Mouse (Mus musculus): Measurements from ENCODE around the gene Nfe2l3. TPM values are rescaled to one million over a fixed set of nuclear protein-coding genes. Genes with fewer than 3 reads are reported as not detected.
A peak's percentile ranks its signal among the peaks of the same experiment; 100 is the strongest.

Nfe2l3 gene
- polyA plus RNA-seq, 1 experiment = 0.19 TPM

GRCm38 (mm10) chr6:51442191-51442835, 9.8 kb downstream of the Nfe2l3 start:
- Histone ChIP-seq H3K4me3 (ENCODE audit: insufficient read depth, low read length) (no peak overlapping the region), H3K27ac (ENCODE audit: insufficient read depth, low read length) (no peak overlapping the region), H3K4me1 (ENCODE audit: control insufficient read depth, insufficient read depth, low read length) (peaks cover under 1% of the 10 kb centered on the region)
- TF ChIP-seq CTCF (IDR thresholded peaks at IDR 0.05; ENCODE audit: borderline replicate concordance, insufficient read depth, low read length) (no peak), POLR2A (IDR thresholded peaks at IDR 0.05; ENCODE audit: low read depth, low read length) (no peak)

GRCm38 (mm10) chr6:51452927-51453503, 20.5 kb downstream of the Nfe2l3 start:
- Histone ChIP-seq H3K4me3 (ENCODE audit: insufficient read depth, low read length) (no peak overlapping the region), H3K4me1 (ENCODE audit: control insufficient read depth, insufficient read depth, low read length) (no peaks in the 10 kb centered on the region), H3K27ac (ENCODE audit: insufficient read depth, low read length) (no peak overlapping the region)
- no peak for TF ChIP-seq POLR2A (IDR thresholded peaks at IDR 0.05; ENCODE audit: low read depth, low read length)
- TF ChIP-seq CTCF (IDR thresholded peaks at IDR 0.05; ENCODE audit: borderline replicate concordance, insufficient read depth, low read length) = no peak

GRCm38 (mm10) chr6:51454949-51455348, 22.5 kb downstream of the Nfe2l3 start:
- no peak overlapping the region for H3K4me3 ChIP-seq (ENCODE audit: insufficient read depth, low read length)
- H3K27ac ChIP-seq (ENCODE audit: insufficient read depth, low read length) = no peak overlapping the region

GRCm38 (mm10) chr6:51456198-51456597, 23.7 kb downstream of the Nfe2l3 start:
- TF ChIP-seq CTCF (IDR thresholded peaks at IDR 0.05; ENCODE audit: borderline replicate concordance, insufficient read depth, low read length) (no peak), POLR2A (IDR thresholded peaks at IDR 0.05; ENCODE audit: low read depth, low read length) (no peak)
- Histone ChIP-seq H3K27ac (ENCODE audit: insufficient read depth, low read length) (no peak overlapping the region), H3K4me3 (ENCODE audit: insufficient read depth, low read length) (no peak overlapping the region), H3K4me1 (ENCODE audit: control insufficient read depth, insufficient read depth, low read length) (no peaks in the 10 kb centered on the region)

More at GRCm38 (mm10) chr6:51454949-51455348, 22.5 kb downstream of the Nfe2l3 start:
- H3K4me1 ChIP-seq (ENCODE audit: control insufficient read depth, insufficient read depth, low read length) = no peaks in the 10 kb centered on the region
- no peak for TF ChIP-seq POLR2A (IDR thresholded peaks at IDR 0.05; ENCODE audit: low read depth, low read length)
- TF ChIP-seq CTCF (IDR thresholded peaks at IDR 0.05; ENCODE audit: borderline replicate concordance, insufficient read depth, low read length) = no peak

GRCm38 (mm10) chr6:51457283-51457682, 24.8 kb downstream of the Nfe2l3 start:
- no peak for TF ChIP-seq CTCF (IDR thresholded peaks at IDR 0.05; ENCODE audit: borderline replicate concordance, insufficient read depth, low read length)
- TF ChIP-seq POLR2A (IDR thresholded peaks at IDR 0.05; ENCODE audit: low read depth, low read length) = peak; percentile 12; the same call in 1 of the 2 replicates

GRCm38 (mm10) chr6:51457770-51458387, 25.4 kb downstream of the Nfe2l3 start:
- TF ChIP-seq POLR2A (IDR thresholded peaks at IDR 0.05; ENCODE audit: low read depth, low read length) = no peak
- TF ChIP-seq CTCF (IDR thresholded peaks at IDR 0.05; ENCODE audit: borderline replicate concordance, insufficient read depth, low read length) = no peak
- no peak overlapping the region for H3K4me3 ChIP-seq (ENCODE audit: insufficient read depth, low read length)
- H3K27ac ChIP-seq (ENCODE audit: insufficient read depth, low read length) = no peak overlapping the region
- H3K4me1 ChIP-seq (ENCODE audit: control insufficient read depth, insufficient read depth, low read length) = no peaks in the 10 kb centered on the region

More at GRCm38 (mm10) chr6:51457283-51457682, 24.8 kb downstream of the Nfe2l3 start:
- Histone ChIP-seq H3K4me1 (ENCODE audit: control insufficient read depth, insufficient read depth, low read length) (no peaks in the 10 kb centered on the region), H3K4me3 (ENCODE audit: insufficient read depth, low read length) (no peak overlapping the region), H3K27ac (ENCODE audit: insufficient read depth, low read length) (no peak overlapping the region)

- peak; percentile 33; the same call in 1 of the 2 replicates for TF ChIP-seq POLR2A (IDR thresholded peaks at IDR 0.05; ENCODE audit: low read depth, low read length)
- TF ChIP-seq CTCF (IDR thresholded peaks at IDR 0.05; ENCODE audit: borderline replicate concordance, insufficient read depth, low read length) = no peak
- no peaks in the 10 kb centered on the region for H3K4me1 ChIP-seq (ENCODE audit: control insufficient read depth, insufficient read depth, low read length)
Measured at GRCm38 (mm10) chr6:51458925-51459312, 26.4 kb downstream of the Nfe2l3 start.

GRCm38 (mm10) chr6:51459313-51460020, 27.0 kb downstream of the Nfe2l3 start:
- TF ChIP-seq CTCF (IDR thresholded peaks at IDR 0.05; ENCODE audit: borderline replicate concordance, insufficient read depth, low read length) = no peak
- TF ChIP-seq POLR2A (IDR thresholded peaks at IDR 0.05; ENCODE audit: low read depth, low read length) = 0 out of 2 replicates have a peak, but pooled peaks have one; percentile 34
- no peaks in the 10 kb centered on the region for H3K4me1 ChIP-seq (ENCODE audit: control insufficient read depth, insufficient read depth, low read length)
- no peak overlapping the region for H3K4me3 ChIP-seq (ENCODE audit: insufficient read depth, low read length)
- H3K27ac ChIP-seq (ENCODE audit: insufficient read depth, low read length) = no peak overlapping the region

More at GRCm38 (mm10) chr6:51458925-51459312, 26.4 kb downstream of the Nfe2l3 start:
- Histone ChIP-seq H3K27ac (ENCODE audit: insufficient read depth, low read length) (no peak overlapping the region), H3K4me3 (ENCODE audit: insufficient read depth, low read length) (no peak overlapping the region)

- TF ChIP-seq POLR2A (IDR thresholded peaks at IDR 0.05; ENCODE audit: low read depth, low read length) (no peak), CTCF (IDR thresholded peaks at IDR 0.05; ENCODE audit: borderline replicate concordance, insufficient read depth, low read length) (no peak)
- H3K4me3 ChIP-seq (ENCODE audit: insufficient read depth, low read length) = no peak overlapping the region
- no peaks in the 10 kb centered on the region for H3K4me1 ChIP-seq (ENCODE audit: control insufficient read depth, insufficient read depth, low read length)
- H3K27ac ChIP-seq (ENCODE audit: insufficient read depth, low read length) = no peak overlapping the region
Measured at GRCm38 (mm10) chr6:51460021-51460360, 27.5 kb downstream of the Nfe2l3 start.

Data from embryonic fibroblast, embryonic 13.5 days (primary cell).